Mouse (Mus musculus) brown adipose tissue, adult 24 weeks (tissue): Measurements from ENCODE around the gene Tmem206. TPM values are rescaled to one million over a fixed set of nuclear protein-coding genes. Genes with fewer than 3 reads are reported as not detected.

Source experiments
- H3K27ac ChIP-seq: fragments of 200-500 bp; replicated peaks from 2 replicates; pipeline ENCODE4 v1.5.1; 2012; ENCODE audit warnings: low read depth, mild to moderate bottlenecking, low read length
- H3K4me1 ChIP-seq: fragments of 200-500 bp; 2 replicates; pipeline ENCODE4 v1.6.1; 2012; ENCODE audit warnings: low read length, mixed read lengths; ENCODE audit not compliant: control insufficient read depth, insufficient read depth, insufficient read length
- H3K4me3 ChIP-seq: fragments of 200-500 bp; 2 replicates; pipeline ENCODE4 v1.5.1; 2012; ENCODE audit warnings: low read depth, mild to moderate bottlenecking, low read length, moderate library complexity; ENCODE audit not compliant: insufficient read depth
- polyA plus RNA-seq: library from polyadenylated mRNA; stranded (reverse); fragments of >200 nt; gene quantifications from 2 replicates; pipeline ENCODE4 v1.2.4, GENCODE M21; 2012; ENCODE audit not compliant: missing spikeins, insufficient read depth, insufficient read length

The Tmem206 gene
- polyA plus RNA-seq, 1 experiment: 1.8 TPM

GRCm38 (mm10) chr1:191299215-191299942 lies 26.3 kb upstream of the Tmem206 start:
- Histone ChIP-seq H3K4me3 (no peak overlapping the region), H3K4me1 (peaks cover 15% of the 10 kb centered on the region), H3K27ac (peak overlapping the region; percentile 40; the same call in 1 of the 2 replicates)

GRCm38 (mm10) chr1:191301903-191302302 lies 23.8 kb upstream of the Tmem206 start:
- H3K4me3 ChIP-seq: no peak overlapping the region
- peaks cover 11% of the 10 kb centered on the region for H3K4me1 ChIP-seq
- no peak overlapping the region for H3K27ac ChIP-seq

DNA sequence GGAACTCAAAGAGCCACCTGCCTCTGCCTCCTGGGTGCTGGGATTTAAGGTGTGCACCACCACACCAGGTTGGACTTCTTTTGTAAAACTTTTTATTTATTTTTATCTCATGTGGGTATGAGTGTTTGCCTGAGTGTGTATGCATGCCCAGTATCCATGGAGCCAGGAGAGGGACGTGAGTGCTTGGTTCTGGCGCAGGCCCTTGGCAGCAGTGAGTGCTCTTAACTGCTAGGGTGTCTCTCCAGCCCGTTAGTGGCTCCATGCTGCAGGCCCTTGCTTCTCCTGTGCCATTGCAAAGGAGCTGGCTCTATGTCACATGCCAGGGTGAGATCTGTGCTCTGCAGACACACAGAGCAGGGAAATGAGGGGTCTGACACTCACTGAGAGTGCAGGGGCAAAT lies 22.0 kb upstream of the Tmem206 start:
- no peak overlapping the region for H3K4me3 ChIP-seq
- peaks cover 4% of the 10 kb centered on the region for H3K4me1 ChIP-seq
- 0 out of 2 replicates have a peak overlapping the region, but pooled peaks have one; percentile 3 for H3K27ac ChIP-seq

DNA sequence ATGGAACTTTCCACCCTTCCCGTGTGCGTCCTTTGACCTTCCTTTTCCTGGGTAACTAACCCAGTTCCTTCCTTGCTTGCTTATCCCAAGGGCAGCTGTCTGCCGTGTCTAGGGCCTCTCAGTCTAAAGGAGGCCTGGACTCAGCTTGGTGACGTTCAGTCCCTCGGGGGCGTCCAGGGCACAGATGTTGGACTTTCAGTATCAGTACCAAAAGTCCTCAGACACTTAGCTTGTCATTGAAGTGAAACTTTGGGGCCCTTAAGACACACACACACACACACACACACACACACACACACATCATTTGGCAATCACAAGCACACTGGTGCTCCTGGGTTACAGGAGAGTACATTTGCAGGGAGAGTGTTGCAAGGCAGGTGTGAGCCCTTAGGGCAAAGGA lies 21.5 kb upstream of the Tmem206 start:
- H3K4me1 ChIP-seq: peaks cover 4% of the 10 kb centered on the region
- H3K4me3 ChIP-seq: no peak overlapping the region
- 0 out of 2 replicates have a peak overlapping the region, but pooled peaks have one; percentile 3 for H3K27ac ChIP-seq

- no peak overlapping the region for H3K27ac ChIP-seq
These were observed 20.1 kb upstream of the Tmem206 start for GRCm38 (mm10) chr1:191305610-191306009.

GRCm38 (mm10) chr1:191306316-191306715 lies 19.4 kb upstream of the Tmem206 start:
- H3K4me1 ChIP-seq: peaks cover 4% of the 10 kb centered on the region
- no peak overlapping the region for H3K4me3 ChIP-seq
- no peak overlapping the region for H3K27ac ChIP-seq

More at GRCm38 (mm10) chr1:191305610-191306009, 20.1 kb upstream of the Tmem206 start:
- Histone ChIP-seq H3K4me1 (peaks cover 4% of the 10 kb centered on the region), H3K4me3 (no peak overlapping the region)

- Histone ChIP-seq H3K4me3 (no peak overlapping the region), H3K27ac (no peak overlapping the region), H3K4me1 (peaks cover 4% of the 10 kb centered on the region)
These were observed 17.8 kb upstream of the Tmem206 start for GRCm38 (mm10) chr1:191307766-191308455.

DNA sequence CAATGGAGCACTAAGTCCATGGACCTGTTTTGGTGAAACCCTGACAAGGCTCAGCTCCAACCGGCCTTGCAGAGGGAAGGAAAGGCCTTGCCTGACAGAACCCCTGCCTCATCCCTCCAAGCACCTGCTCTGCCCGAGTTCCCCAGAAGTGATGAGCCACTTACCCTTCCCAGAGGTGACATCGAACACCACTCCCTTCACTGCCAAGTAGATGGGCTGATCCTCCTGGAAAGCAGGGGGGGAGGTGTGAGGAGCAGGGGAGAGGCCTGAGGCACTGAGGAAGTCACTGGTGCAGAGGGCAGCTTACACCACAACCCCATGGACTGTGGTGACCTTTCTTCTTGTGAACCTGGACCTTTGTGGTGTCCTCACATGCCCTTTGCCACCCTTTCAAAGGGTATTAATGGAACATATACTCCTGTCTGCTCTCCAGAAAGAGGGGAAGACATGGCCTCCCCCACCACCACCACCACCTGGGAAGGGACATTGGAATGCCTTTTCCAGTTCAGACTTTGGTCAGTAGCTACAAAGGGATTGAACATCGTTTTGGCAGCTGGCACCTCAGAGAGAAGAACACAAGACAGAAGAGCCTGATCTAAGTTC lies 14.3 kb upstream of the Tmem206 start:
- no peak overlapping the region for H3K4me3 ChIP-seq
- peaks cover 6% of the 10 kb centered on the region; the same call in 1 of the 2 replicates for H3K4me1 ChIP-seq
- peak overlapping the region; percentile 32; the same call in 1 of the 2 replicates for H3K27ac ChIP-seq

DNA sequence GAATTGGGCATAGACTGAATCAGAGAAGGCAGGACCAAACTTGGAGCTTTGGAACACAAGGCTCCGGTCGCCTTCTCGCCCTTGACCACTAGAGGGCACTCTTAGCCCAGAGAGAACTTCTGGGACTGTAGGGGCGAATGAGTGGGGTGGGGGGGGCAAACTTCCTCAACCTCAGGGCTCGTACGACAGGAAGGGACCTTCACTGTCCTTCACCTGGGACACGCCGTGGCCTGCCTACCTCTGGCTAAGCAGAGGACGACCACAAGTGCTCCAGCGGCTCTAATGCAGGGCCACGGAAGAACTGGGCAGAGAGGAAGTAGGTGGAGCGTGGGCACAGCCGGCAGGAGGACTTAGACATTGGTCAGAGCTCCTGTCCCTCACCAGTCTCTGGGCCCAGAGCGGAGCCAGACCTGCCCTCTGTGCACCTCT lies 13.2 kb upstream of the Tmem206 start:
- Histone ChIP-seq H3K4me3 (peak overlapping the region; percentile 68), H3K27ac (peak overlapping the region; percentile 84), H3K4me1 (peaks cover 9% of the 10 kb centered on the region; the same call in 1 of the 2 replicates)

DNA sequence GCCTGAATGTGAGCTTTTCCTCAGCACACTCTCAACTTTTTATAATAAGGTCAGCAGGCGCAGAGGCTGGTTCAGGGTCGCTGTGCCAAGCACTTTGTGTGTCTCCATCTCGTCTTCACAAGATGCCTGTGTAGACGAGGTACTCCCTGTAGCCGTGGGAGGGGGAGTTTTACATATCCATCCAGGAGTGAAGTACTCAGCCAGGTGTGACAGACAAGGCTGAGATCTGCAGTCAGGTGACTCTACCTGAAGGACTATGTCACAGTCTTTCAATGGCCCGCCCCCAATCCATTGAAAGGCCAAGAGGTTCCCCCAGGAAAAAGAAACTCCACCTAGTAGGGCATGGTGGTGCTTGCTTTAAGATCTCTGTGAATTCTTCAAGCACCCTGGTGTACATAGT lies 12.6 kb upstream of the Tmem206 start:
- Histone ChIP-seq H3K4me1 (peaks cover 9% of the 10 kb centered on the region; the same call in 1 of the 2 replicates), H3K27ac (peak overlapping the region; percentile 50), H3K4me3 (peak overlapping the region; percentile 68)

DNA sequence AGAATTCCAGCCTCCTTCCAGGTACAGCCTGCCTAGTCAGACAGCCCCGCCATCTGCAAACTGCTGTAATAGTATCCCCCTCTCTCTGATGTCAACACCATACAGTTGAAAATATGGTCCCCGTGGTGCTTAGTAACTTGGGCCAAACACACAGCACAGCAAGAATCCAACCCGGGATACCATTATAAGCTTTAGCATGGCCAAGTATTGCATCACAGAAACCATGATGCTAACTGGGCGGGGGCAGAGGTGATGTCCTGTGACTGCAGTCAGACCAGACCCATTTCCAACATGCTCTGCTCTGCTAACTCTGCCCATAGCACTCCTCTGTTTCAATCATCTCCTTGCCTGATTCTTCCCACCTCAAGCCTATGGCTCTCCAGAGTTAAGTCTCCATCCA lies 11.8 kb upstream of the Tmem206 start:
- peaks cover 9% of the 10 kb centered on the region; the same call in 1 of the 2 replicates for H3K4me1 ChIP-seq
- H3K27ac ChIP-seq: no peak overlapping the region
- H3K4me3 ChIP-seq: no peak overlapping the region

GRCm38 (mm10) chr1:191316818-191317217 lies 8.9 kb upstream of the Tmem206 start:
- H3K4me3 ChIP-seq: no peak overlapping the region
- H3K27ac ChIP-seq: no peak overlapping the region
- peaks cover 9% of the 10 kb centered on the region; the same call in 1 of the 2 replicates for H3K4me1 ChIP-seq

- Histone ChIP-seq H3K4me3 (peak within 1 kb of the TSS; percentile 92), H3K27ac (peak within 1 kb of the TSS; percentile 54), H3K4me1 (peaks cover 9% of the 10 kb centered on the region; the same call in 1 of the 2 replicates)
These were observed 8.0 kb upstream of the Tmem206 start, which contains the start of gene Nenf for GRCm38 (mm10) chr1:191317591-191318196. Gene Nenf (minus strand): TSS chr1:191318194.

GRCm38 (mm10) chr1:191318686-191319085 lies 7.0 kb upstream of the Tmem206 start:
- peaks cover 6% of the 10 kb centered on the region; the same call in 1 of the 2 replicates for H3K4me1 ChIP-seq
- no peak overlapping the region for H3K4me3 ChIP-seq
- H3K27ac ChIP-seq: no peak overlapping the region

GRCm38 (mm10) chr1:191323381-191323780 lies 2.3 kb upstream of the Tmem206 start:
- H3K27ac ChIP-seq: no peak overlapping the region
- no peak overlapping the region for H3K4me3 ChIP-seq
- H3K4me1 ChIP-seq: no peaks in the 10 kb centered on the region; the same call in 1 of the 2 replicates
